Mouse (Mus musculus) kidney, postnatal 36 days (tissue): ENCODE measurements around the gene Fcor.
A peak's percentile ranks its signal among the peaks of the same experiment; 100 is the strongest.

Source experiments
- DNase-seq, 2 experiments: peaks; one replicate each; pipeline ENCODE4 v3.0.0; 2021 to 2022; ENCODE audit warnings: mixed read lengths in 2 of 2

Gene Fcor

GRCm38 (mm10) chr8:3674671-3675070 is 2.5 kb upstream of the Fcor start:
- DNase-seq: no peak

DNA sequence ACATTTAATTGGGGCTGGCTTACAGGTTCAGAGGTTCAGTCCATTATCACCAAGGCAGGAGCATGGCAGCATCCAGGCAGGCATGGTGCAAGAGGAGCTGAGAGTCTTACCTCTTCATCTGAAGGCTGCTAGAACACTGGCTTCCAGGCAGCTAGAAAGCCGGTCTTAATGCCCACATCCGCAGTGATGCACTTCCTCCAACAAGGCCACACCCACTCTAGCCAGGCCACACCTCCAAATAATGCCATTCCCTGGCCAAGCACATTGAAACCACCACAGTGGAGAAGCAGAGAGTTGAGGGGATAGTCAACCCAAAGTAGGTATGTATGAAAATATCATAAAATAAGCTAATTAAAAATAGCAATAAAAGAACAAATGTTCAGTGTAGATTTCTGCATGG is 1.8 kb downstream of the Fcor start:
- DNase-seq: peak in 1 of 2 experiments; percentile 19

- DNase-seq: no peak
Measured at GRCm38 (mm10) chr8:3665507-3665906, 6.7 kb downstream of the Fcor start, which contains the start of gene Mcemp1. Mcemp1 (plus strand) TSS chr8:3665754.

DNA sequence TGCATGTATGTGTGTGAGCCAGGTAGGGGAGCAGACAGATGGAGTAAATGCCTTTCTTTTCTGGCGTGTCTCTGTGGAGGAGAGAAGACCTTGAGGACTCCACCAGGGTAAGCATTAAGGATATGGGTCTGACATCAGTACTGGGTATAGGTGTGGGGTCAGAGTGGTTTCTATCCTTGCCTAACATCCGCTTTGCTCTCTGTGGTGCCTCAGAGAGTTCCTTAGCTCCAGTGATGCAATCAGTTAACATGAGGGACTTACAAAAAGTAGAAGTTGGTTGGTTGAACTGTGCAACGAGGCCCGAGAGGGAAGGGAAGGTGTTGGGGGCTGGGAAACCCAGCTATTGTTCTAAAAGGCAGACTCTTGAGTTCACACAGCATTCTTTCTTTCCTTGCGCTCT is 7.8 kb downstream of the Fcor start:
- DNase-seq: no peak

GRCm38 (mm10) chr8:3660889-3661288 is 11.3 kb downstream of the Fcor start:
- no peak for DNase-seq

GRCm38 (mm10) chr8:3656725-3657381 is 15.3 kb downstream of the Fcor start:
- peak in 1 of 2 experiments; percentile 33 for DNase-seq

DNA sequence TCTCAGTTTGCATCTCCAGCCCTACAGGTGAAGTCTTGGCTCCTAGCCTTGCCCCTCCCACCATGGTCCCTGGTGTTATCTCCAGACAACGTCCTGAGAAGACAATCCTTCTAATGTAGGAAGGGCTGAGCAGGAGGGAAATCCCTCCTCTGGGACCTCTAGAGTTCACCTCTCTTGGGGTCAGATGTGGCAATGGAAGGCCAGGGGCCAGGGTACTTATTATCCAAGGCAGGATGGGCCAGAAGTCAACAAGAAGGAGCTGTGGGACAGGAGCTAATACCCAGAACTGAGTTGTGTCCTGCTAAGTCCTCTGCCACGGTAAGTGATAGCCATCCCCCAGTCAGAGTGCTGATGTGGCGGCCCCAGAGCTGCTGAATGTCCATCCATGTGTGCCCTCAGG is 16.6 kb downstream of the Fcor start, which contains the start of gene Retn:
Gene Retn, plus strand, starts transcription at position 245 of the 400 bp plus-strand sequence.
- no peak for DNase-seq

DNA sequence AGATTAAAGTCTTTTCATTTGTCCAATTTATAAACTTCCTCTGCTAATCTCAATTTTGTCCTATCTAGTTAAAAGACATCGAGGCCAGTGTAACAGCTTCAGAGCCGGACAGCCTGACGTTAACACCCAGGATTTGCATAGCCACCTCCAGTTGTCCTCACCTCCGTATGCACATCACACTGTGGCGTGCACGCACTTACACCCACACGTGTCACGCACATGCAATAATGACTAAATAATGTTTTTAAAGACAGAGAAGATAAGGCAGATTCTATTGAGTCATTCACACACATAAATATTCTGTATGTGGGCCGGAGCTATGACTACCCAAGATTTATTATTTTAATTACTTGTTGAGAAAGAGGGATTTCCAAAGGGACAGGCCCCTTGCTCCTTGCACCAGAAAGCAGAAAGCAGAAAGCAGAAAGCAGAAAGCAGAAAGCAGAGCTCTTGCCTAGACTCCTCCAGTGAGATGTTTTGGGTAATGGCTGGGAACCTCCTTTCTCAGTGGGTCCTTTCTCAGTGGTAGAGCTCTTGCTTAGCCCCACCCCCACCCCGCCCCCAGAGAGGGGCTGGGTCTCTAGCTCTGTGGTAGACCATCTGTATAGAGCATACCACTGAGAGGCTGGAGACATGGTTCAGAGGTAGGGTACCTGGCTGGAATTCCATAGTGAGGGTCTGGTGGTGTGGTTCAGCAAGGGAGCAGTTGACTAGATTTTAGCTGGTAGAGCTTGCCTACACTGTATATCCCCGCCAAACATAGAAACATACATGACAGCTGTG is 17.2 kb downstream of the Fcor start:
- no peak for DNase-seq

GRCm38 (mm10) chr8:3652845-3653244 is 19.3 kb downstream of the Fcor start:
- no peak for DNase-seq

- DNase-seq: no peak
Measured at GRCm38 (mm10) chr8:3648990-3649389, 23.2 kb downstream of the Fcor start.

- no peak for DNase-seq
Measured at GRCm38 (mm10) chr8:3648268-3648667, 23.9 kb downstream of the Fcor start.

DNA sequence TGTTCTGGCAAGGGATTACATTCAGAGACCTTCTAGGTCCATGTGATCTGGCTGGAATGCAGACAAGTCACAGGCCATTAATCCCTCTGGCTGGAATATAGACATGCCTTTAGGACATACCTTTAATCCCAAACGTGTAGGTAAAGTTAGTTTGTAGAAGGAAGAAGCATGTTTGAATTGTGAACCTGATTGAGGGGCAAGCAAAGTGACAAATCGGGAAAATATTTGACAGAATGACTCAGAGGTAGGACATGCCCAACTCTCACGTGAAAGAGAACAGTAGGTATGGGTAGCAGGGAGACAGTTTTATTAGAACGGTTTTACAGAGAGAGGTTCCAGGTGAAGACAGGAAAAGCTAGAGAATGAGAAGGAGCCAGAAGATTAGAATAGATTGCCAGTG is 24.6 kb downstream of the Fcor start:
- DNase-seq: peak in 1 of 2 experiments; percentile 8

DNA sequence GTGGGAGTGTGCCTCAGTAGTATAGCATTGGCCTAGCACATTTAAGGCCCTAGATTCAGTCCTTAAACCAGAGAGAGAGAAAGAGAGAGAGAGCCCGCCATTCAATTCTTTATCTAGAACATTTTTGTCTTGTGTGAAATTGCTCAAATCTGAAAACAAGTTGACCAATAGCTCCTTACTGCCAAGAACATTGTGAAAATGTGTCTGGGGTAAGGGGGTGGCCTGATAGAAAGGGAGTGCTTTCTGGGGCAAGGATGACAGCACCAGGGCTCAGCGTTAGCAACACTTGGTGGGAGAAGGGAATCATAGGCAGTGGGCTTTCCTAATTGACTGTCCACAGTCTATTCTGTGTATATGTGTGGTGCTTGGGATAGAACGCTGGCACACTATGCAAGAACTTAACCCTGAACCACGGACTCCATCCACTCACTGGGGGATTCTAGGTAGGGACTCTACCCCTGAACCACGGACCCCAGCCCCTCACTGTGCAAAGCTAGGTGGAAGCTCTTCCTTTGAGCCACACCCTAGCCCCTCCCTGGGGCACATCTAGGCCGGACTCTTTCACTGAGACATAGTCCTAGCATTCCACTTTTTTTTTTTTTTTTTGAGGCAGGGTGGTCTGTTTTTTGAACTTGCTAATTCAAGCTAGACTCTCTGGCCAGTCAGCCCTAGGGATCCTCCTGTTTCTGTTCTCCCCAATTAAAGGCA is 25.2 kb downstream of the Fcor start:
- no peak for DNase-seq

GRCm38 (mm10) chr8:3645804-3646203 is 26.4 kb downstream of the Fcor start:
- DNase-seq: peak; percentile 54 to 83

GRCm38 (mm10) chr8:3631478-3631875 is 40.7 kb downstream of the Fcor start:
- peak in 1 of 2 experiments; percentile 57 for DNase-seq

GRCm38 (mm10) chr8:3630647-3631477 is 41.3 kb downstream of the Fcor start, which contains the start of gene Stxbp2:
Stxbp2 (plus strand) TSS chr8:3630955.
- peak; percentile 91 to 94 for DNase-seq

DNA sequence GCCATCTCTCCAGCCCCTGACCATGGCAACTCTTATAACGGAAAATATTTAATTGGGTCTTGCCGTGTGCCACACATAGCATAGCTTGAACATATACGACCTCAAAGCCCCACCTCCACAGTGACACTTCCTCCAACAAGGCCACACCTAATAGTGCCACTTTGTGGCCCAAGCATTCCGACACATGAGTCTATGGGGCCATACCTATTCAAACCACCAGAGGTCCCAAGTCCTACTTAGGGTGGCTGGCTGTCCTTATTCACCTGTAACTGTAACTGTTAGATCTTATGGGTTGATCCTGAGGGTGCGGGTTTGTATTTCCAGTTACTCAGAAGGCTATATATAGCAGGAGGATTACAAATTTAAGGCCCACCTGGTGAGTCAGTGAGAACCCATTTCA is 44.1 kb downstream of the Fcor start:
- DNase-seq: peak; percentile 45 to 71

GRCm38 (mm10) chr8:3626971-3627370 is 45.2 kb downstream of the Fcor start:
- DNase-seq: no peak

- DNase-seq: no peak
Measured at GRCm38 (mm10) chr8:3625445-3625844, 46.7 kb downstream of the Fcor start, which contains the start of gene Pcp2. Pcp2 (minus strand) TSS chr8:3625545.

DNA sequence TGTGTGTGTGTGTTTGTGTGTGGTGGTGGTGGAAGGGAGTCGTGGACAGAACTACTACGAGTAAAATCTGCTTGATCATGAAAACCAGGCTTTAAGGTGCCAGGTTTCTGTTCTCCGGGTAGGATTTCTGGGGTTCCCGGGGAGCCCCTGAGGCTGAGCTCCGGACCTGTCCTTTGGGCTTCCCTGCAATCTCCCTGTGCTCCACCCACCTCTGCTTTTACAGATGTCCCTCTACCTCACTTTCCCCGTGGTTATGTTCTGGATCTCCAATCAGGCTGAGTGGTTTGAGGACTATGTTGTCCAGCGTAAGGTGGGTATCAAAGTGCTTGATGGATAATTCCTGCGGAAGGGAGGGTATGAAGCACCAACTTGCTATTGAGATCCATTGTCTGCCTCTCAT is 50.0 kb downstream of the Fcor start:
- DNase-seq: no peak

DNA sequence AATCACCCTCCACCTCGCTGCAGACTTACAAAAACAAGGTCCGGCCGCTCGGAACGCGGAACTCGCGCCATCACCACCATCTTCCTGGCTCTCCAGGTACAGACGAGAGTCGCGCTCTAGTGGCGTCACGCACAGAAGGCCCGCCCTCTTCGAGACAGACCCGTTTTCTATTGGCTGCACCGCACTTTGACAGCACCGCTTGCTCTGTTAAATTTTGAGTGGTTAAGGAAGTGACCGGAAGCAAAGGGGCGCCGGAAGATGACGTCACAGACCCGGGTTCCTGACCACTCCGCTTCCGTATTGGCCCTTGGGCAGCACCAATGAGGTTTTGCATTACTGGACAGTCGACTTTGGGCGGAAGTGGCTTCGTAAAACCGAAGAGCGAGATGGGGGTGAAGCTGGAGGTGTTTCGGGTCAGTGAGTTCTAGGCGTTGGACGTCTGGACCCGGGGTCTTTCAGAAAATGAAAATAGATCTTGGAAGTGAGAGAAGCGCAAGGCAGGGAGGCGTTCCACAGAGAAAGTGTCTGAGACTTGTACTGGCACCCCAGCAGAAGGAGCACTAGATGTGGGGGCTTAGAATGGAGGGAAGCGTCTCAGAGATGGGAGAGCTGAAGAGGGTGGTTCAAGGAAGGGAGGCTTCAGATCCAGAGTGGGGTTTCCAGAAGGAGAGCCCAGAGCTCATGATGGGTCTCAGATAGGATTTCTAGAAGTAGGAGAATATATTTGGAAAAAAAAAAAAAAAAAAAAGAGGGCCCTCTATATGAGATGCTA is 50.8 kb downstream of the Fcor start, which contains the start of the genes Xab2 and Pet100:
Gene Xab2, minus strand, starts transcription at position 118 of the 772 bp plus-strand sequence.
Gene Pet100, plus strand, starts transcription at position 350 of the 772 bp plus-strand sequence.
- peak; percentile 99 for DNase-seq
